In the genomic region with DNA sequence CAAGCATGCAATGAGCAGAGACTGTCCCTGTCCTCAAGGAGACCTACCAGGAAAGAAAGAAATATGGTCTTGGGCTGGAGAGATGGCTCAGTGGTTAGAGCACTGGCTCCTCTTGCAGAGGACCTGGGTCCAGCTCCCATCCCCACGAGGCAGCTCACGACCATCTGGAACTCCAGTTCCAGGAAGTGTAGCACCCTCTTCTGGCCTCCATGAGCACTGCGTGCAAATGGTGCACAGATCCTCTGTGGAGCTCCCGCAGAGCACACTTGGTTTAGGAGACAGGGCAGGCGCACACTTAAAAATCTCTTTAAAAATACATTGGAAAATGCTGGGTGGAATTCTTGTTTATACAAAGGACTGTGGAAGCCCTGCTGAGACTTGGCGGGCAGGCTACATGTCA, we compare ENCODE assay signal across 12 mouse cellular contexts. TPM values are rescaled to one million over a fixed set of nuclear protein-coding genes. Genes with fewer than 3 reads are reported as not detected.
DNase-seq lines count a peak whose midpoint lies in the region; ATAC-seq and TF ChIP-seq lines count a peak whose summit lies in the region.
"Had no signal": no experiment of that assay in that cellular context is flagged by ENCODE, and none has a peak within 500 bp of the region (broad histone marks: within the 10 kb centered on the region; RNA-seq: fewer than 3 reads in every experiment).

No protein-coding gene starts in this region.

- ATAC-seq in hindbrain, embryonic 14.5 days (ENCODE audit: low FRiP score), result no peak

- no peaks in the 10 kb centered on the region for H3K4me1 ChIP-seq in hindbrain, embryonic 10.5 days (replicated peaks)
- no peaks in the 10 kb centered on the region for H3K4me1 ChIP-seq in hindbrain, embryonic 14.5 days (replicated peaks; ENCODE audit: control insufficient read depth, insufficient read depth, low read length)
- H3K4me1 ChIP-seq in spleen, adult 2 months (ENCODE audit: control insufficient read depth, insufficient read depth, insufficient read length), result no peaks in the 10 kb centered on the region
- no peaks in the 10 kb centered on the region for H3K4me1 ChIP-seq in bone marrow, adult 2 months (ENCODE audit: control insufficient read depth, insufficient read depth, low read length)
- peaks cover 18% of the 10 kb centered on the region; the same call in 1 of the 2 replicates for H3K4me1 ChIP-seq in small intestine, adult 2 months (ENCODE audit: control insufficient read depth, insufficient read depth, insufficient read length, low read length)
- H3K4me1 ChIP-seq: limb, embryonic 15.5 days; neural tube, embryonic 13.5 days; stomach, embryonic 15.5 days had no signal

- TF ChIP-seq POLR2A in spleen, adult 2 months (IDR thresholded peaks at IDR 0.05; ENCODE audit: low read depth, low read length), result no peak
- TF ChIP-seq POLR2A in bone marrow, adult 2 months (IDR thresholded peaks at IDR 0.05; ENCODE audit: borderline replicate concordance, control insufficient read depth, low read depth, low read length), result no peak
- TF ChIP-seq POLR2A in small intestine, adult 2 months (IDR thresholded peaks at IDR 0.05; ENCODE audit: low read depth, low read length), result no peak

- H3K36me3 ChIP-seq in hindbrain, embryonic 10.5 days, result peaks cover 93% of the 10 kb centered on the region
- peaks cover 80% of the 10 kb centered on the region for H3K36me3 ChIP-seq in hindbrain, embryonic 14.5 days (replicated peaks; ENCODE audit: control insufficient read depth, insufficient read depth)
- peaks cover 55% of the 10 kb centered on the region for H3K36me3 ChIP-seq in spleen, adult 2 months (ENCODE audit: control insufficient read depth, insufficient read depth, low read length)
- H3K36me3 ChIP-seq in small intestine, adult 2 months (ENCODE audit: control insufficient read depth, insufficient read depth, low read length), result peaks cover 59% of the 10 kb centered on the region

- TF ChIP-seq CTCF in spleen, adult 2 months (IDR thresholded peaks at IDR 0.05; ENCODE audit: extremely low read depth, insufficient read depth, insufficient read length, insufficient replicate concordance), result 0 out of 2 replicates have a peak, but pooled peaks have one; percentile 10
- peak; percentile 42; the same call in 1 of the 2 replicates for TF ChIP-seq CTCF in bone marrow, adult 2 months (IDR thresholded peaks at IDR 0.05; ENCODE audit: control insufficient read depth, insufficient read depth, low read length)
- peak; percentile 49; the same call in 1 of the 2 replicates for TF ChIP-seq CTCF in small intestine, adult 2 months (IDR thresholded peaks at IDR 0.05; ENCODE audit: extremely low read depth, insufficient read length, insufficient replicate concordance, low read depth, low read length)

- H3K4me2 ChIP-seq in hindbrain, embryonic 14.5 days (replicated peaks), result no peak overlapping the region
- H3K4me2 ChIP-seq: limb, embryonic 15.5 days; neural tube, embryonic 13.5 days; stomach, embryonic 15.5 days had no signal

- no peak overlapping the region for H3K9ac ChIP-seq in hindbrain, embryonic 14.5 days
- H3K9ac ChIP-seq: limb, embryonic 15.5 days; neural tube, embryonic 13.5 days; stomach, embryonic 15.5 days had no signal

- H3K27me3 ChIP-seq in hindbrain, embryonic 10.5 days (ENCODE audit: insufficient read depth, poor library complexity, severe bottlenecking), result no peaks in the 10 kb centered on the region
- H3K27me3 ChIP-seq in hindbrain, embryonic 14.5 days (ENCODE audit: control insufficient read depth, insufficient read depth, low read length), result no peaks in the 10 kb centered on the region
- H3K27me3 ChIP-seq in spleen, adult 2 months (ENCODE audit: control insufficient read depth, insufficient read depth, low read length), result no peaks in the 10 kb centered on the region
- no peaks in the 10 kb centered on the region for H3K27me3 ChIP-seq in small intestine, adult 2 months (ENCODE audit: control insufficient read depth, insufficient read depth, low read length)
- H3K27me3 ChIP-seq: limb, embryonic 15.5 days; neural tube, embryonic 13.5 days; stomach, embryonic 15.5 days had no signal

- no peak overlapping the region for H3K27ac ChIP-seq in hindbrain, embryonic 10.5 days
- H3K27ac ChIP-seq in hindbrain, embryonic 14.5 days, result no peak overlapping the region
- no peak overlapping the region for H3K27ac ChIP-seq in spleen, adult 2 months (ENCODE audit: insufficient read depth, low read length)
- no peak overlapping the region for H3K27ac ChIP-seq in bone marrow, adult 2 months (ENCODE audit: control insufficient read depth, insufficient read depth, low read depth, low read length, poor library complexity)
- H3K27ac ChIP-seq in small intestine, adult 2 months (ENCODE audit: insufficient read depth, low read depth, low read length), result no peak overlapping the region
- H3K27ac ChIP-seq: heart, embryonic 10.5 days; limb, embryonic 15.5 days; neural tube, embryonic 13.5 days; stomach, embryonic 15.5 days had no signal

- 0 out of 2 replicates have a peak, but pooled peaks cover 5% of the 10 kb centered on the region for H3K9me3 ChIP-seq in hindbrain, embryonic 10.5 days
- no peaks in the 10 kb centered on the region for H3K9me3 ChIP-seq in hindbrain, embryonic 14.5 days (ENCODE audit: control insufficient read depth, low read length)
- H3K9me3 ChIP-seq: heart, embryonic 10.5 days; limb, embryonic 15.5 days; neural tube, embryonic 13.5 days; stomach, embryonic 15.5 days had no signal

- no peak overlapping the region for H3K4me3 ChIP-seq in hindbrain, embryonic 10.5 days
- no peak overlapping the region for H3K4me3 ChIP-seq in hindbrain, embryonic 14.5 days (replicated peaks; ENCODE audit: low read length)
- no peak overlapping the region for H3K4me3 ChIP-seq in spleen, adult 2 months (ENCODE audit: extremely low read depth, insufficient read depth, insufficient read length)
- H3K4me3 ChIP-seq in bone marrow, adult 2 months (replicated peaks; ENCODE audit: control insufficient read depth, low read depth, low read length), result no peak overlapping the region
- H3K4me3 ChIP-seq in small intestine, adult 2 months (ENCODE audit: low read depth, low read length), result no peak overlapping the region
- H3K4me3 ChIP-seq: heart, embryonic 10.5 days; limb, embryonic 15.5 days; neural tube, embryonic 13.5 days; stomach, embryonic 15.5 days had no signal

- 87% methylated on average over 6 of the region's 6 CpGs for WGBS in hindbrain, embryonic 10.5 days
- WGBS in hindbrain, embryonic 14.5 days, result 82% methylated on average over 6 of the region's 6 CpGs
- WGBS in spleen, adult 2 months, result 84% methylated on average over 6 of the region's 6 CpGs
- WGBS in bone marrow, adult 2 months, result 90% methylated on average over 6 of the region's 6 CpGs
- 82% methylated on average over 6 of the region's 6 CpGs for WGBS in small intestine, adult 2 months

- DNase-seq in hindbrain, embryonic 10.5 days (ENCODE audit: low spot score), result peak; percentile 6
- DNase-seq in hindbrain, embryonic 14.5 days (ENCODE audit: low spot score), result no peak
- DNase-seq in spleen, adult 2 months (ENCODE audit: low read depth in 1 of 2, low spot score in 2 of 2), result no peak
- DNase-seq in spleen, adult 12 weeks (ENCODE audit: low spot score), result no peak
- DNase-seq in urinary bladder, postnatal 4 days (ENCODE audit: low spot score in 2 of 2), result no peak
- no peak for DNase-seq in gastrocnemius, postnatal 25 days

RNA-seq across cellular contexts. Expression of gene Slc46a3, which starts 17.1 kb away (rescaled TPM):
- polyA plus RNA-seq in hindbrain, embryonic 10.5 days (2016; fragmentation: Nextera tagmentation; extraction: Ambion mirVana), result 3.0 and 3.9 TPM in 2 replicates
- polyA plus RNA-seq in hindbrain, embryonic 14.5 days (2014; fragmentation: Nextera tagmentation; extraction: Ambion mirVana), result 5.3 and 5.5 TPM in 2 replicates
- 98.0 and 117 TPM in 2 replicates for polyA plus RNA-seq in spleen, adult 2 months (2012; rRNA removed)
- polyA plus RNA-seq in bone marrow, adult 2 months (2011; ENCODE audit: insufficient read depth, insufficient read length, low replicate concordance, missing spikeins), result 13.1 and 22.2 TPM in 2 replicates
- polyA plus RNA-seq in small intestine, adult 2 months (2012; rRNA removed), result 83.8 and 259 TPM in 2 replicates
- total RNA-seq in gastrocnemius, postnatal 25 days (2021), result 10 to 100 TPM in 1 of 2 experiments, 1 to 10 TPM in 1; 9.5 to 11.7 TPM

RNA-seq across cellular contexts. Expression of gene Pomp, which starts 17.3 kb away (rescaled TPM):
- polyA plus RNA-seq in hindbrain, embryonic 10.5 days (2016; fragmentation: Nextera tagmentation; extraction: Ambion mirVana), result 499 and 521 TPM in 2 replicates
- 502 and 544 TPM in 2 replicates for polyA plus RNA-seq in hindbrain, embryonic 14.5 days (2014; fragmentation: Nextera tagmentation; extraction: Ambion mirVana)
- 21.5 and 22.8 TPM in 2 replicates for polyA plus RNA-seq in spleen, adult 2 months (2012; rRNA removed)
- 93.6 and 166 TPM in 2 replicates for polyA plus RNA-seq in bone marrow, adult 2 months (2011; ENCODE audit: insufficient read depth, insufficient read length, low replicate concordance, missing spikeins)
- polyA plus RNA-seq in small intestine, adult 2 months (2012; rRNA removed), result 8.8 and 18.7 TPM in 2 replicates
- 100 to 1,000 TPM; 137 to 142 TPM for total RNA-seq in gastrocnemius, postnatal 25 days (2021)
